Mouse (Mus musculus) CH12.LX (cell line): Measurements from ENCODE around the gene Dnhd1. TPM values are rescaled to one million over a fixed set of nuclear protein-coding genes. Genes with fewer than 3 reads are reported as not detected.

Experiments used
- DNase-seq: peaks from one replicate; pipeline ENCODE4 v3.0.0-alpha.2; 2013; ENCODE audit errors: extremely low read depth
- H3K27ac ChIP-seq: 2 replicates; pipeline ENCODE4 v1.5.1; 2012; ENCODE audit warnings: low read depth, mild to moderate bottlenecking, control low read depth, moderate library complexity; ENCODE audit not compliant: insufficient read depth
- H3K27me3 ChIP-seq: replicated peaks from 2 replicates; pipeline ENCODE3; 2012; ENCODE audit warnings: inconsistent platforms
- H3K36me3 ChIP-seq, 2 experiments: replicated peaks in 1 of 2; 2 replicates each; pipeline versions ENCODE3 to v1.6.1; 2012; ENCODE audit warnings: inconsistent platforms in 1 of 2, low read length in 1 of 2, mild to moderate bottlenecking in 1 of 2, mixed read lengths in 1 of 2, moderate library complexity in 1 of 2; ENCODE audit not compliant: control insufficient read depth in 1 of 2, insufficient read depth in 1 of 2
- H3K4me1 ChIP-seq, 2 experiments: 2 replicates each; pipeline ENCODE4 v1.6.1; 2012; ENCODE audit warnings: inconsistent platforms in 1 of 2, moderate library complexity in 1 of 2; ENCODE audit not compliant: insufficient read depth in 2 of 2, control insufficient read depth in 1 of 2
- H3K4me2 ChIP-seq: 2 replicates; pipeline ENCODE4 v1.6.1; 2012; ENCODE audit warnings: low read depth, mild to moderate bottlenecking, control low read depth; ENCODE audit not compliant: poor library complexity, insufficient read depth, severe bottlenecking
- H3K4me3 ChIP-seq, 3 experiments: fragments of 150-350 bp in 1 of 3; sonication (generic) in 1 of 3; replicated peaks in 1 of 3; 2 replicates each; pipeline versions ENCODE3 to v1.5.1; 2011 to 2012; ENCODE audit warnings: low read depth in 2 of 3, low read length in 2 of 3, mild to moderate bottlenecking in 2 of 3, moderate library complexity in 2 of 3, control low read depth in 1 of 3, improper control_type of control experiment in 1 of 3, inconsistent platforms in 1 of 3, mixed read lengths in 1 of 3; ENCODE audit not compliant: poor library complexity in 1 of 3
- H3K79me2 ChIP-seq: replicated peaks from 2 replicates; pipeline ENCODE4 v1.6.1; 2012; ENCODE audit warnings: mild to moderate bottlenecking, moderate library complexity; ENCODE audit not compliant: control insufficient read depth, poor library complexity, insufficient read depth, severe bottlenecking; ENCODE audit errors: extremely low read depth
- H3K9ac ChIP-seq: 2 replicates; pipeline ENCODE4 v1.6.1; 2012; ENCODE audit warnings: low read depth, mild to moderate bottlenecking, control low read depth, moderate library complexity; ENCODE audit not compliant: insufficient read depth
- H3K9me3 ChIP-seq: replicated peaks from 2 replicates; pipeline ENCODE3; 2012; ENCODE audit warnings: low read length, inconsistent platforms, mixed read lengths
- CHD1 ChIP-seq: IDR thresholded peaks from 2 replicates; pipeline ENCODE4 v1.6.1; 2012; ENCODE audit warnings: low read depth, low read length, improper control_type of control experiment, inconsistent platforms
- E2F4 ChIP-seq: IDR thresholded peaks from 2 replicates; pipeline ENCODE4 v1.6.1; 2011; ENCODE audit warnings: low read depth, low read length, improper control_type of control experiment; ENCODE audit not compliant: insufficient replicate concordance
- EP300 ChIP-seq: IDR thresholded peaks from 2 replicates; pipeline ENCODE4 v1.6.1; 2011; ENCODE audit warnings: low read length, improper control_type of control experiment
- ETS1 ChIP-seq: conservative IDR thresholded peaks from 2 replicates; pipeline ENCODE4 v1.6.1; 2012; ENCODE audit warnings: low read depth, mild to moderate bottlenecking, inconsistent platforms, low read length, improper control_type of control experiment, moderate library complexity
- GABPA ChIP-seq: IDR thresholded peaks from 2 replicates; pipeline ENCODE4 v1.6.1; 2012; ENCODE audit warnings: low read depth, low read length, improper control_type of control experiment, inconsistent platforms; ENCODE audit not compliant: insufficient replicate concordance
- JUN ChIP-seq: IDR thresholded peaks from 2 replicates; pipeline ENCODE4 v1.6.1; 2011; ENCODE audit warnings: low read depth, mild to moderate bottlenecking, low read length, improper control_type of control experiment, moderate library complexity; ENCODE audit not compliant: insufficient read depth
- KAT2A ChIP-seq: IDR thresholded peaks from 2 replicates; pipeline ENCODE4 v1.6.1; 2012; ENCODE audit warnings: low read length, improper control_type of control experiment, inconsistent platforms; ENCODE audit not compliant: insufficient replicate concordance
- MAX ChIP-seq: IDR thresholded peaks from 2 replicates; pipeline ENCODE4 v1.6.1; 2011; ENCODE audit warnings: low read length, improper control_type of control experiment
- MAZ ChIP-seq: IDR thresholded peaks from 2 replicates; pipeline ENCODE4 v1.6.1; 2012; ENCODE audit warnings: low read depth, mild to moderate bottlenecking, inconsistent platforms, low read length, improper control_type of control experiment, moderate library complexity
- MEF2A ChIP-seq: IDR thresholded peaks from 2 replicates; pipeline ENCODE4 v1.6.1; 2014; ENCODE audit warnings: low read depth, mild to moderate bottlenecking, inconsistent platforms, low read length, improper control_type of control experiment, borderline replicate concordance
- MXI1 ChIP-seq: IDR thresholded peaks from 2 replicates; pipeline ENCODE4 v1.6.1; 2011; ENCODE audit warnings: mild to moderate bottlenecking, low read depth, low read length, improper control_type of control experiment
- PAX5 ChIP-seq: IDR thresholded peaks from 2 replicates; pipeline ENCODE4 v1.6.1; 2012; ENCODE audit warnings: low read length, inconsistent platforms, mixed read lengths
- POLR2AphosphoS2 ChIP-seq: IDR thresholded peaks from 2 replicates; pipeline ENCODE4 v1.6.1; 2011; ENCODE audit warnings: low read depth, low read length, improper control_type of control experiment
- RCOR1 ChIP-seq: conservative IDR thresholded peaks from 2 replicates; pipeline ENCODE4 v1.6.1; 2012; ENCODE audit warnings: low read depth, mild to moderate bottlenecking, inconsistent platforms, low read length, improper control_type of control experiment
- SIN3A ChIP-seq: IDR thresholded peaks from 2 replicates; pipeline ENCODE4 v1.6.1; 2012; ENCODE audit warnings: low read length, improper control_type of control experiment, inconsistent platforms
- SMC3 ChIP-seq: IDR thresholded peaks from 2 replicates; pipeline ENCODE4 v1.6.1; 2011; ENCODE audit warnings: low read depth, low read length, improper control_type of control experiment
- TBP ChIP-seq: conservative IDR thresholded peaks from 2 replicates; pipeline ENCODE4 v1.6.1; 2011; ENCODE audit warnings: low read depth, low read length, improper control_type of control experiment
- TCF12 ChIP-seq: IDR thresholded peaks from 2 replicates; pipeline ENCODE4 v1.6.1; 2014; ENCODE audit warnings: low read depth, mild to moderate bottlenecking, inconsistent platforms, low read length, improper control_type of control experiment
- ZC3H11A ChIP-seq: IDR thresholded peaks from 2 replicates; pipeline ENCODE4 v1.6.1; 2012; ENCODE audit warnings: low read depth, mild to moderate bottlenecking, inconsistent platforms, low read length, improper control_type of control experiment
- ZKSCAN1 ChIP-seq: IDR thresholded peaks from 2 replicates; pipeline ENCODE4 v1.6.1; 2012; ENCODE audit warnings: low read depth, inconsistent platforms, low read length, improper control_type of control experiment, borderline replicate concordance
- ZNF384 ChIP-seq: IDR thresholded peaks from 2 replicates; pipeline ENCODE4 v1.6.1; 2012; ENCODE audit warnings: low read depth, low read length, improper control_type of control experiment, inconsistent platforms
- dilution Hi-C: fragments of 300-500 bp; cut with MboI; formaldehyde crosslinking; loops from 2 replicates; pipeline ENCODE4 v1.14.3; 2020; ENCODE audit warnings: low sequenced_read_pairs; ENCODE audit not compliant: extremely low pct_unique_long_range_greater_than_20kb, extremely low pct_ligation_motif_present
- in situ Hi-C: fragments of 300-500 bp; cut with MboI; formaldehyde crosslinking; loops from 3 replicates; pipeline ENCODE4 v1.14.3; 2019; ENCODE audit warnings: low sequenced_read_pairs, low pct_ligation_motif_present, low pct_unique_long_range_greater_than_20kb, mixed read lengths
- polyA plus RNA-seq: library from polyadenylated mRNA; unstranded; fragments of >175 nt; gene quantifications from 2 replicates; pipeline ENCODE4 v1.2.1, GENCODE M21; 2012; ENCODE audit warnings: low read depth; ENCODE audit not compliant: insufficient read length
- total RNA-seq, 2 experiments: library from RNA; depleted of rRNA; stranded (reverse); fragments of 300-350 nt in 1 of 2; fragments of >200 nt in 1 of 2; gene quantifications; 2 replicates each; pipeline ENCODE4 v1.2.3; 2012 to 2014

Dnhd1 gene
- total and polyA plus RNA-seq, 3 experiments: 0.08 to 0.41 (median 0.23) TPM

DNA sequence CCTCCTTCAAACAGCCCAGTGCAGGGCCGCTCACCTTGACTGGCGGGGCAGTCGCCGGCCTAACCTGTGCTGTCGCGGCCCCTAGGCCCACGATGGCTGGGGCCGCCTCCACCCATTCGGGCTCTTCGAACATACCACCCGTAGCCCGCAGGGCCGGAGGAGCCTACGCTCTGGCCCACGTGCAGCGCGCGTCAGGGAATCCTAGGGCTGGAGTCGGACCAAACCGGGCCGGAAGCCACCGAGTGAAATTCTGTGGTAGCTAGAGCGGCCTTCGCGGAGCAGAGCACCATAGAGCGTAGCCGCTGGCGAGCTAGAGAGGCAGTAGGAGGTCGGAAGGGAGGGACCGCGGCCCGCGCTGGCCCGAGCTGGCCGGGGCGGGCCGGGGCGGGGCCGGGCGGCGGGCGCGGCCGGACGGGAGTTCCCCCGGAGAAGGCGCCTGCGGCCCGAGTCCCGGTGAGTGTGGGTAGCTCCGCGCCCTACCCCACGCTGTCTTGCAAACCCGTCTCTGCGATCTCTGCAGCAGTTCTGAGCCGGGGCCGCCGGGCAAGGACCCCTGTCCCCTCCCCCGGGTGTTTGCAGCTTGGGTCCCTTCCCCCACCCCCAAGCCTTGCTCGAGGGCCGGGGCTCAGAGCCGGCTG is 85.8 kb downstream of the Dnhd1 start, which contains the start of gene Ilk (continued):
- no peak for TF ChIP-seq PAX5
- TF ChIP-seq MEF2A: peak; percentile 74
- TF ChIP-seq MAZ: peak; percentile 88
- TF ChIP-seq TBP: 0 out of 2 replicates have a peak, but pooled peaks have one; percentile 62
- no peak for TF ChIP-seq ZKSCAN1
- TF ChIP-seq ZC3H11A: no peak
- TF ChIP-seq RCOR1: no peak

DNA sequence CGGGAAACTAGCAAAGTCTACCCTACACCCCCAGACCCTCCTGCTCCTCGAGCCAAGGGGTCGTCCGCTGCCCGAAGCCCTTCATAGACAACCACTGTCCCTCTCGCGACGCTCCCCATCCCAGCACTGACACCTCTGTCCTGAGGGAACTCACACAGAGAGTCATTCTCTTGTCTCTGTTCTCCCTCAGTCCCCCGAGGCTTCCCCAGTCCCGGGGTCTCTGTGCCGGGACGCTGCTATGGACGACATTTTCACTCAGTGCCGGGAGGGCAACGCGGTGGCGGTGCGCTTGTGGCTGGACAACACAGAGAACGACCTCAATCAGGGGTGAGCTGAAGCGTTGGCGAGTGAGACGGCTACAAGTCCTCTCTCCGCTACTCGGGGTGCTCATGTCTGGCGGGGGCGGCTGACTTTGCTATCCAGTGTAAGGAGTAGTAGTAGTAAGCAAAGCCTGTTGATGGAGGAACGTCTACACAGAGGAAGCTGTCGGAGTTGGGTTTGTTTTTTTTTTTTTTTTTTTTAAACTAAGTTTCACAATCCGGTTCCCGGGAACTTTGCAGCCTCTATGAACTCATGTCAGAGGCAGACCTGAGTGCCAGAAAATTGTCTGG is 86.4 kb downstream of the Dnhd1 start, which contains the start of gene Rrp8:
TSS of gene Rrp8 (minus strand) at position 475 of the 611 bp plus-strand sequence.
- H3K4me1 ChIP-seq: peaks cover 11 to 59% of the 10 kb centered on the region in 2 experiments
- peak within 1 kb of the TSS; percentile 5; the same call in 1 of the 2 replicates for H3K27ac ChIP-seq
- H3K9ac ChIP-seq: peak within 1 kb of the TSS; percentile 88
- no peaks in the 10 kb centered on the region for H3K27me3 ChIP-seq
- peak within 1 kb of the TSS; percentile 80 to 94 (median 89) for H3K4me3 ChIP-seq
- peaks cover 52 to 58% of the 10 kb centered on the region in 2 experiments for H3K36me3 ChIP-seq
- H3K4me2 ChIP-seq: peak within 1 kb of the TSS; percentile 90
- no peaks in the 10 kb centered on the region for H3K9me3 ChIP-seq
- dilution Hi-C loops: no loop called here
- DNase-seq: no peak
- TF ChIP-seq EP300 (no peak), SIN3A (peak; percentile 63), CHD1 (no peak), TCF12 (no peak), POLR2AphosphoS2 (no peak), KAT2A (no peak), MXI1 (peak; percentile 50; the same call in 1 of the 2 replicates), JUN (no peak), E2F4 (no peak), SMC3 (no peak), GABPA (no peak), MAX (no peak), MAZ (no peak), ZNF384 (peak; percentile 84), ETS1 (no peak)
- TF ChIP-seq, all 38 proteins: peak for 3
- in situ Hi-C loops: no loop called here
- H3K79me2 ChIP-seq: peaks cover 24% of the 10 kb centered on the region
